ENCODE assay signal across 7 mouse cellular contexts in the genomic region with DNA sequence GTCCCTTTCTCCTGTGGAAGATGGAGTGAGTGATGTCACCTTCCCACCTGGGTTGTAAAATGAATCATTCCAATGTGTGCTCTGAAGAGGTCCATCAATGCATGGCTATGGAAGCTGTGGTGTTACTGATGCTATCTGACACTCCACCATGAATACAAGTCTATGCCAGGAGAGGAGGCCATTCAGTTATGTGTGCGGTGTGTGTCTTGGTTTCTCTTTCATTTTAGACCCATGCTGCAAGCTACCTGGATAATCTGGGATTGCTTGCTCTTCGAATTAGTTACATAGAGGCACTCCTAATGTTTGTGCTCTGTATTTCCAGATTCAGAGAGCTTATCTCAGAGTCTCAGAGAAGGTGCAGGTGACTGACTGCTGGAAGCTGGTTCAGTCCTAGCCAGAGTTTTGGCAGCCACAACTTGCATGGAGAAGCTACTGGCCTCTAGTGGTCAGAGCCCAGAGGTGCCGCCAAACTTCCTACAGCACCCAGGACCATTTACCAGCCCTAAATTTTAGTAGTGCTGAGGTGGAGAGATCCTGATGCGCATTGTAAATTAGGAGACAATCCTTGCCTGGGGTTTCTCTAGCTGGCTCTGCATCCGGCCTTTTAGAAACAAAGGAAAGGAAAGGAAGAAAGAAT.
DNase-seq lines count a peak whose midpoint lies in the region; ATAC-seq and TF ChIP-seq lines count a peak whose summit lies in the region.

No protein-coding gene starts in this region.

- no peak overlapping the region for H3K4me3 ChIP-seq in cortical plate, adult 2 months (ENCODE audit: insufficient read depth, low read length)
- H3K4me3 ChIP-seq in lung, postnatal 0 days (ENCODE audit: low read depth, low read length) = no peak overlapping the region

- no peaks in the 10 kb centered on the region for H3K36me3 ChIP-seq in lung, postnatal 0 days (ENCODE audit: insufficient read depth, low read length)

- no peaks in the 10 kb centered on the region; the same call in 1 of the 2 replicates for H3K4me1 ChIP-seq in cortical plate, adult 2 months (ENCODE audit: control insufficient read depth, insufficient read depth, low read length)
- H3K4me1 ChIP-seq in lung, postnatal 0 days (ENCODE audit: insufficient read depth, low read depth, low read length) = no peaks in the 10 kb centered on the region

- no peaks in the 10 kb centered on the region for H3K27me3 ChIP-seq in lung, postnatal 0 days (replicated peaks; ENCODE audit: insufficient read depth, low read length)

- no peak overlapping the region for H3K27ac ChIP-seq in cortical plate, adult 2 months (ENCODE audit: insufficient read depth, low read length)
- no peak overlapping the region; the same call in 1 of the 2 replicates for H3K27ac ChIP-seq in lung, postnatal 0 days (ENCODE audit: low read length)

- no peak overlapping the region for H3K9ac ChIP-seq in lung, postnatal 0 days (replicated peaks; ENCODE audit: low read depth)

- TF ChIP-seq CTCF in cortical plate, adult 2 months (IDR thresholded peaks at IDR 0.05; ENCODE audit: extremely low read depth, insufficient read depth, low read length) = peak; percentile 70
- peak; percentile 89 for TF ChIP-seq CTCF in lung, postnatal 0 days (IDR thresholded peaks at IDR 0.05)

- no peak for ATAC-seq in lung, postnatal 0 days

- TF ChIP-seq POLR2A in cortical plate, adult 2 months (IDR thresholded peaks at IDR 0.05; ENCODE audit: extremely low read depth, insufficient read depth, low read length) = no peak

- WGBS in lung, postnatal 0 days = 39% methylated on average over 5 of the region's 5 CpGs

- peak; percentile 27 for DNase-seq in CD4-positive helper T cell, adult 2 months (ENCODE audit: low read depth, low spot score)
- DNase-seq in NIH3T3 (ENCODE audit: low read depth) = peak; percentile 84
- DNase-seq in gastrocnemius, postnatal 4 days (ENCODE audit: low spot score in 2 of 2) = peak; percentile 31 to 60
- DNase-seq in kidney, postnatal 4 days = peak; percentile 78 to 83
- DNase-seq in lung, postnatal 0 days (ENCODE audit: low spot score) = peak; percentile 80
- peak; percentile 51 for DNase-seq in right cerebral cortex, adult 18-20 months

- TF ChIP-seq EP300 in lung, postnatal 0 days (IDR thresholded peaks at IDR 0.05) = no peak

- no peak overlapping the region for H3K4me2 ChIP-seq in lung, postnatal 0 days (replicated peaks; ENCODE audit: low read depth, low read length)

- no peaks in the 10 kb centered on the region for H3K9me3 ChIP-seq in lung, postnatal 0 days (ENCODE audit: low read length)

Comparison
In these comparisons a context has a peak if more than half of its experiments do, and no peak if none do; other contexts are left out.
1. DNase-seq: peak in every context shown above with its lines; median percentile 84 in NIH3T3; 80 in kidney, postnatal 4 days; 80 in lung, postnatal 0 days; 51 in right cerebral cortex, adult 18-20 months; 46 in gastrocnemius, postnatal 4 days; 27 in CD4-positive helper T cell, adult 2 months.